Mouse (Mus musculus) small intestine, adult 2 months (tissue): ENCODE measurements around the gene Cep70.

Source experiments
- CTCF ChIP-seq: fragments of 200-500 bp; IDR thresholded peaks from 2 replicates; pipeline ENCODE4 v1.5.1; 2012; ENCODE audit warnings: low read depth, mild to moderate bottlenecking, control low read depth, inconsistent platforms, low read length, moderate library complexity, mixed read lengths; ENCODE audit not compliant: insufficient replicate concordance, insufficient read length; ENCODE audit errors: extremely low read depth
- POLR2A ChIP-seq: fragments of 200-500 bp; IDR thresholded peaks from 2 replicates; pipeline ENCODE4 v1.6.1; 2012; ENCODE audit warnings: low read depth, mild to moderate bottlenecking, control low read depth, inconsistent platforms, low read length, moderate library complexity

GRCm38 (mm10) chr9:99306226-99306625 lies 63.1 kb downstream of the Cep70 start:
- TF ChIP-seq CTCF (no peak), POLR2A (no peak)
